Comparison of ENCODE assay signal across 10 mouse cellular contexts in genomic region chr12:81019280-81019935, GRCm38 (mm10). TPM values are rescaled to one million over a fixed set of nuclear protein-coding genes. Genes with fewer than 3 reads are reported as not detected.
DNase-seq lines count a peak whose midpoint lies in the region; ATAC-seq lines count a peak whose summit lies in the region.
"Had no signal": no experiment of that assay in that cellular context is flagged by ENCODE, and none has a peak within 500 bp of the region (broad histone marks: within the 10 kb centered on the region; RNA-seq: fewer than 3 reads in every experiment).

No protein-coding gene starts in this region.

- 0 out of 2 replicates have a peak, but pooled peaks have one; percentile 37 for ATAC-seq in erythroid progenitor cell, adult 5-6 weeks (replicated peaks; ENCODE audit: low FRiP score, poor library complexity, severe bottlenecking)
- ATAC-seq in megakaryocyte progenitor cell, adult 5-6 weeks (replicated peaks; ENCODE audit: poor library complexity) = peak; percentile 85
- no peak for ATAC-seq in erythroblast, adult 5-6 weeks (replicated peaks; ENCODE audit: low FRiP score, poor library complexity, severe bottlenecking)

- DNase-seq in CD4-positive, CD25-positive, alpha-beta regulatory T cell, adult 2 months (ENCODE audit: low read depth, low spot score) = peak; percentile 28
- DNase-seq in ES-CJ7 (ENCODE audit: low read depth, low spot score) = peak; percentile 51
- no peak for DNase-seq in cerebellum, adult 9-10 months
- DNase-seq in gastrocnemius, postnatal 25 days = no peak
- DNase-seq: cerebellum, adult 18-20 months; lung, embryonic 14.5 days had no signal

RNA-seq across cellular contexts. Expression of gene Smoc1, which starts 7.2 kb away (rescaled TPM):
- not detected in 2 replicates for total RNA-seq in erythroid progenitor cell, adult 5-6 weeks (2015; ENCODE audit: low replicate concordance)
- 0.77 and 1.1 TPM in 2 replicates for total RNA-seq in erythroid progenitor cell, adult 5-6 weeks (2017; ENCODE audit: low replicate concordance)
- 0.54 and 0.83 TPM in 2 replicates for total RNA-seq in megakaryocyte progenitor cell, adult 5-6 weeks (2015)
- 1.6 and 1.7 TPM in 2 replicates for total RNA-seq in megakaryocyte progenitor cell, adult 5-6 weeks (2017)
- 1.0 TPM in 1 of 2 replicates, not detected in the other for total RNA-seq in erythroblast, adult 5-6 weeks (2015; ENCODE audit: low replicate concordance)
- total RNA-seq in erythroblast, adult 5-6 weeks (2017; ENCODE audit: low replicate concordance) = not detected in 2 replicates
- total RNA-seq in gastrocnemius, postnatal 25 days (2021) = 1 to 10 TPM in 1 of 2 experiments, under 1 TPM in 1; 0.38 to 5.1 TPM

RNA-seq across cellular contexts. Expression of gene Slc10a1, which starts 50.9 kb away (rescaled TPM):
- not detected in 2 replicates for total RNA-seq in erythroid progenitor cell, adult 5-6 weeks (2015; ENCODE audit: low replicate concordance)
- 0.64 TPM in 1 of 2 replicates, not detected in the other for total RNA-seq in erythroid progenitor cell, adult 5-6 weeks (2017; ENCODE audit: low replicate concordance)
- total RNA-seq in megakaryocyte progenitor cell, adult 5-6 weeks (2015) = not detected in 2 replicates
- total RNA-seq in megakaryocyte progenitor cell, adult 5-6 weeks (2017) = not detected in 2 replicates
- not detected in 2 replicates for total RNA-seq in erythroblast, adult 5-6 weeks (2015; ENCODE audit: low replicate concordance)
- total RNA-seq in erythroblast, adult 5-6 weeks (2017; ENCODE audit: low replicate concordance) = not detected in 2 replicates
- not detected for total RNA-seq in gastrocnemius, postnatal 25 days (2021)
- total RNA-seq: left cerebral cortex, postnatal 25 days had no signal

Comparison
In these comparisons a context has a peak if more than half of its experiments do, and no peak if none do; other contexts are left out.
1. DNase-seq: peak in CD4-positive, CD25-positive, alpha-beta regulatory T cell, adult 2 months (single experiment) and ES-CJ7 (single experiment); none in cerebellum, adult 9-10 months (single experiment) and gastrocnemius, postnatal 25 days (single experiment).